Comparison of ENCODE assay signal across 12 mouse cellular contexts in the genomic region with DNA sequence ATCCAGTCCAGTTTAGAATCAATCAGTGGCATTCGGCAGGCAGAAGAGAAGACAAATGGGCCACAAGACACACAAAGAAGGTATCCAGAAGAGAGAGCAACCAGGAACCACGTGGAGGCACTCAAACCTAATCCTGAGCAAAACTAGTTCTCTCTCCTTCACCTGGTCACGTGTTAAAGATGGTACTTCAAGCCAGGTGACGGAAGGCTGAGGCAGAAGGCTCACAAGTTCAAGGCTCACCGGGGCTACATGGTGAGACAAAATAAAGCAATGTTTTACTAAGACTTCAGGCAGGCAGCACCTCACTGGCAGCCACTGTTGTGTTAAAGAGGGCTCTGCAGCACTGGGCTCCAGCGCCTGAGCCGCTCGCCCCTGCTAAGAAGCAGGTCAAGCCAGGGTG. TPM values are rescaled to one million over a fixed set of nuclear protein-coding genes. Genes with fewer than 3 reads are reported as not detected.
DNase-seq lines count a peak whose midpoint lies in the region; ATAC-seq and TF ChIP-seq lines count a peak whose summit lies in the region.
"Had no signal": no experiment of that assay in that cellular context is flagged by ENCODE, and none has a peak within 500 bp of the region (broad histone marks: within the 10 kb centered on the region; RNA-seq: fewer than 3 reads in every experiment).

No protein-coding gene starts in this region.

- intact Hi-C loops in heart, postnatal 10 days (cut with DNase I): no loop called here

- peaks cover 75% of the 10 kb centered on the region for H3K4me1 ChIP-seq in heart, embryonic 13.5 days
- peaks cover 71% of the 10 kb centered on the region for H3K4me1 ChIP-seq in embryonic facial prominence, embryonic 10.5 days
- H3K4me1 ChIP-seq in hindbrain, postnatal 0 days (ENCODE audit: insufficient read depth, low read length): 0 out of 2 replicates have a peak, but pooled peaks cover 14% of the 10 kb centered on the region
- peaks cover 44% of the 10 kb centered on the region for H3K4me1 ChIP-seq in midbrain, embryonic 11.5 days (ENCODE audit: control insufficient read depth, insufficient read depth, low read length)

- H3K27ac ChIP-seq in heart, embryonic 13.5 days (replicated peaks): peak overlapping the region; percentile 76
- peak overlapping the region; percentile 77 for H3K27ac ChIP-seq in embryonic facial prominence, embryonic 10.5 days (replicated peaks)
- peak overlapping the region; percentile 54; the same call in 1 of the 2 replicates for H3K27ac ChIP-seq in hindbrain, postnatal 0 days
- peak overlapping the region; percentile 40 for H3K27ac ChIP-seq in midbrain, embryonic 11.5 days (ENCODE audit: low read depth, low read length)

- 0 out of 2 replicates have a peak, but pooled peaks cover 4% of the 10 kb centered on the region for H3K36me3 ChIP-seq in heart, embryonic 13.5 days
- H3K36me3 ChIP-seq in embryonic facial prominence, embryonic 10.5 days (replicated peaks): peaks cover 37% of the 10 kb centered on the region
- H3K36me3 ChIP-seq in hindbrain, postnatal 0 days (ENCODE audit: insufficient read depth, low read length): no peaks in the 10 kb centered on the region
- no peaks in the 10 kb centered on the region for H3K36me3 ChIP-seq in midbrain, embryonic 11.5 days (ENCODE audit: control insufficient read depth, insufficient read depth, low read length)

- DNase-seq in heart, postnatal 10 days: no peak
- no peak for DNase-seq in embryonic facial prominence, embryonic 10.5 days (ENCODE audit: low spot score)
- DNase-seq in hindbrain, postnatal 0 days (ENCODE audit: low spot score): no peak
- DNase-seq in midbrain, embryonic 11.5 days (ENCODE audit: low spot score, missing footprints): no peak
- DNase-seq in thymus, adult 18-20 months: no peak
- no peak for DNase-seq in cerebellum, adult 11-12 months
- DNase-seq in urinary bladder, postnatal 10 days (ENCODE audit: low spot score): no peak
- DNase-seq: left cerebral cortex, postnatal 4 days had no signal

- 51% methylated on average over 8 of the region's 8 CpGs for WGBS in heart, embryonic 13.5 days
- 65% methylated on average over 8 of the region's 8 CpGs for WGBS in embryonic facial prominence, embryonic 10.5 days
- 56% methylated on average over 8 of the region's 8 CpGs for WGBS in hindbrain, postnatal 0 days
- WGBS in midbrain, embryonic 11.5 days: 61% methylated on average over 8 of the region's 8 CpGs

- peak overlapping the region; percentile 64; the same call in 1 of the 2 replicates for H3K9ac ChIP-seq in heart, embryonic 13.5 days
- H3K9ac ChIP-seq in hindbrain, postnatal 0 days (replicated peaks; ENCODE audit: low read length): no peak overlapping the region
- H3K9ac ChIP-seq in midbrain, embryonic 11.5 days (ENCODE audit: low read length): peak overlapping the region; percentile 21; the same call in 1 of the 2 replicates

- H3K9me3 ChIP-seq in heart, embryonic 13.5 days: no peaks in the 10 kb centered on the region
- no peaks in the 10 kb centered on the region for H3K9me3 ChIP-seq in embryonic facial prominence, embryonic 10.5 days
- H3K9me3 ChIP-seq in hindbrain, postnatal 0 days (ENCODE audit: low read length): no peaks in the 10 kb centered on the region
- no peaks in the 10 kb centered on the region for H3K9me3 ChIP-seq in midbrain, embryonic 11.5 days (ENCODE audit: control insufficient read depth, low read length)

- no peak for ATAC-seq in heart, embryonic 13.5 days (ENCODE audit: extremely low read depth, insufficient number of reproducible peaks, low FRiP score, low TSS enrichment)
- no peak for ATAC-seq in hindbrain, postnatal 0 days
- no peak for ATAC-seq in midbrain, embryonic 11.5 days (ENCODE audit: low FRiP score)

- H3K27me3 ChIP-seq in heart, embryonic 13.5 days (replicated peaks): no peaks in the 10 kb centered on the region
- H3K27me3 ChIP-seq in embryonic facial prominence, embryonic 10.5 days (replicated peaks; ENCODE audit: low read depth, poor library complexity, severe bottlenecking): no peaks in the 10 kb centered on the region
- H3K27me3 ChIP-seq in hindbrain, postnatal 0 days (ENCODE audit: insufficient read depth, low read length): no peaks in the 10 kb centered on the region
- H3K27me3 ChIP-seq in midbrain, embryonic 11.5 days (ENCODE audit: control insufficient read depth, insufficient read depth, low read length): no peaks in the 10 kb centered on the region

- TF ChIP-seq CTCF in hindbrain, postnatal 0 days (IDR thresholded peaks at IDR 0.05; ENCODE audit: low read depth): no peak

- H3K4me3 ChIP-seq in heart, embryonic 13.5 days: no peak overlapping the region
- 0 out of 2 replicates have a peak overlapping the region, but pooled peaks have one; percentile 28 for H3K4me3 ChIP-seq in embryonic facial prominence, embryonic 10.5 days
- no peak overlapping the region for H3K4me3 ChIP-seq in hindbrain, postnatal 0 days (ENCODE audit: low read length)
- H3K4me3 ChIP-seq in midbrain, embryonic 11.5 days (ENCODE audit: low read depth, low read length): no peak overlapping the region

- peak overlapping the region; percentile 30; the same call in 1 of the 2 replicates for H3K4me2 ChIP-seq in heart, embryonic 13.5 days
- no peak overlapping the region for H3K4me2 ChIP-seq in hindbrain, postnatal 0 days (ENCODE audit: low read depth, low read length)
- H3K4me2 ChIP-seq in midbrain, embryonic 11.5 days: no peak overlapping the region; the same call in 1 of the 2 replicates

RNA-seq across cellular contexts. Expression of gene Szrd1, which starts 7.4 kb away (rescaled TPM):
- polyA plus RNA-seq in heart, embryonic 13.5 days (2015; fragmentation: Nextera tagmentation; extraction: Ambion mirVana): 31.3 and 33.8 TPM in 2 replicates
- 100 to 1,000 TPM in 1 of 2 experiments, 10 to 100 TPM in 1; 92.4 to 108 TPM for total RNA-seq in heart, postnatal 10 days (2021)
- 37.4 and 39.0 TPM in 2 replicates for polyA plus RNA-seq in embryonic facial prominence, embryonic 10.5 days (2016; fragmentation: Nextera tagmentation; extraction: Ambion mirVana)
- total RNA-seq in hindbrain, postnatal 0 days (2014; rRNA removed): 58.7 and 68.8 TPM in 2 replicates
- 16.5 and 17.0 TPM in 2 replicates for polyA plus RNA-seq in hindbrain, postnatal 0 days (2015; fragmentation: Nextera tagmentation; extraction: Ambion mirVana)
- polyA plus RNA-seq in midbrain, embryonic 11.5 days (2014; fragmentation: Nextera tagmentation; extraction: Ambion mirVana): 33.9 and 34.5 TPM in 2 replicates

RNA-seq across cellular contexts. Expression of gene Fbxo42, which starts 15.5 kb away (rescaled TPM):
- polyA plus RNA-seq in heart, embryonic 13.5 days (2015; fragmentation: Nextera tagmentation; extraction: Ambion mirVana): 12.8 and 14.2 TPM in 2 replicates
- 10 to 100 TPM; 14.7 to 15.6 TPM for total RNA-seq in heart, postnatal 10 days (2021)
- 29.3 and 30.6 TPM in 2 replicates for polyA plus RNA-seq in embryonic facial prominence, embryonic 10.5 days (2016; fragmentation: Nextera tagmentation; extraction: Ambion mirVana)
- 20.8 and 22.5 TPM in 2 replicates for total RNA-seq in hindbrain, postnatal 0 days (2014; rRNA removed)
- 15.5 and 17.5 TPM in 2 replicates for polyA plus RNA-seq in hindbrain, postnatal 0 days (2015; fragmentation: Nextera tagmentation; extraction: Ambion mirVana)
- 22.4 and 23.8 TPM in 2 replicates for polyA plus RNA-seq in midbrain, embryonic 11.5 days (2014; fragmentation: Nextera tagmentation; extraction: Ambion mirVana)

RNA-seq across cellular contexts. Expression of gene Spata21, which starts 44.1 kb away (rescaled TPM):
- not detected in 2 replicates for polyA plus RNA-seq in heart, embryonic 13.5 days (2015; fragmentation: Nextera tagmentation; extraction: Ambion mirVana)
- not detected for total RNA-seq in heart, postnatal 10 days (2021)
- 0.05 and 0.11 TPM in 2 replicates for polyA plus RNA-seq in embryonic facial prominence, embryonic 10.5 days (2016; fragmentation: Nextera tagmentation; extraction: Ambion mirVana)
- total RNA-seq in hindbrain, postnatal 0 days (2014; rRNA removed): 0.37 and 0.90 TPM in 2 replicates
- polyA plus RNA-seq in hindbrain, postnatal 0 days (2015; fragmentation: Nextera tagmentation; extraction: Ambion mirVana): 0.84 and 1.6 TPM in 2 replicates
- not detected in 2 replicates for polyA plus RNA-seq in midbrain, embryonic 11.5 days (2014; fragmentation: Nextera tagmentation; extraction: Ambion mirVana)
- total RNA-seq: adrenal gland, adult 18-20 months; heart, postnatal 25 days had no signal
- polyA plus RNA-seq: urinary bladder, adult 2 months had no signal

RNA-seq across cellular contexts. Expression of gene Necap2, which starts 54.0 kb away (rescaled TPM):
- 39.7 and 43.7 TPM in 2 replicates for polyA plus RNA-seq in heart, embryonic 13.5 days (2015; fragmentation: Nextera tagmentation; extraction: Ambion mirVana)
- 10 to 100 TPM; 33.3 to 34.3 TPM for total RNA-seq in heart, postnatal 10 days (2021)
- 65.6 and 69.4 TPM in 2 replicates for polyA plus RNA-seq in embryonic facial prominence, embryonic 10.5 days (2016; fragmentation: Nextera tagmentation; extraction: Ambion mirVana)
- 52.5 and 67.5 TPM in 2 replicates for total RNA-seq in hindbrain, postnatal 0 days (2014; rRNA removed)
- 51.5 and 51.8 TPM in 2 replicates for polyA plus RNA-seq in hindbrain, postnatal 0 days (2015; fragmentation: Nextera tagmentation; extraction: Ambion mirVana)
- polyA plus RNA-seq in midbrain, embryonic 11.5 days (2014; fragmentation: Nextera tagmentation; extraction: Ambion mirVana): 40.0 and 43.5 TPM in 2 replicates
